Mouse (Mus musculus): ENCODE data around the gene Msl1.
"Not testable (repeated sequence)": the region's sequence is repeated elsewhere in the genome, so short reads cannot be mapped to it uniquely, and the experiment has no call there.

The Msl1 gene

GRCm38 (mm10) chr11:98797306-98797705 lies 2.0 kb downstream of the Msl1 start:
- DNase-seq, result peak; percentile 37

GRCm38 (mm10) chr11:98797909-98798308 lies 2.6 kb downstream of the Msl1 start:
- no peak for DNase-seq

GRCm38 (mm10) chr11:98804605-98805004 lies 9.3 kb downstream of the Msl1 start, which contains the start of gene Casc3:
Gene Casc3 (plus strand): TSS chr11:98804905.
- no peak for DNase-seq

GRCm38 (mm10) chr11:98808417-98808816 lies 13.1 kb downstream of the Msl1 start:
- no peak for DNase-seq

- DNase-seq, result peak; percentile 98
These were observed 14.4 kb downstream of the Msl1 start for GRCm38 (mm10) chr11:98809457-98810290.

- no peak for DNase-seq
These were observed 15.4 kb downstream of the Msl1 start for GRCm38 (mm10) chr11:98810686-98811085.

GRCm38 (mm10) chr11:98816706-98817239 lies 21.5 kb downstream of the Msl1 start:
- no peak for DNase-seq

- no peak for DNase-seq
These were observed 25.7 kb downstream of the Msl1 start for GRCm38 (mm10) chr11:98820968-98821367.

GRCm38 (mm10) chr11:98826071-98826470 lies 30.8 kb downstream of the Msl1 start:
- DNase-seq, result not testable (repeated sequence)

- no peak for DNase-seq
These were observed 32.6 kb downstream of the Msl1 start for GRCm38 (mm10) chr11:98827877-98828276.

GRCm38 (mm10) chr11:98829091-98829775 lies 33.9 kb downstream of the Msl1 start:
- DNase-seq, result peak; percentile 67

- no peak for DNase-seq
These were observed 34.6 kb downstream of the Msl1 start for GRCm38 (mm10) chr11:98829875-98830274.

- DNase-seq, result no peak
These were observed 40.0 kb downstream of the Msl1 start for GRCm38 (mm10) chr11:98835296-98835695.

- no peak for DNase-seq
These were observed 40.4 kb downstream of the Msl1 start for GRCm38 (mm10) chr11:98835725-98836124.

- no peak for DNase-seq
These were observed 40.8 kb downstream of the Msl1 start for GRCm38 (mm10) chr11:98836128-98836527.

GRCm38 (mm10) chr11:98836651-98837141 lies 41.4 kb downstream of the Msl1 start, which contains the start of gene Rapgefl1:
Gene Rapgefl1 (plus strand): TSS chr11:98836785.
- peak; percentile 88 for DNase-seq

- peak; percentile 69 for DNase-seq
These were observed 42.0 kb downstream of the Msl1 start for GRCm38 (mm10) chr11:98837231-98837704.

- DNase-seq, result no peak
These were observed 42.6 kb downstream of the Msl1 start for GRCm38 (mm10) chr11:98837917-98838316.

GRCm38 (mm10) chr11:98838512-98838911 lies 43.2 kb downstream of the Msl1 start:
- DNase-seq, result no peak

- no peak for DNase-seq
These were observed 44.1 kb downstream of the Msl1 start for GRCm38 (mm10) chr11:98839402-98839801.

GRCm38 (mm10) chr11:98839897-98840296 lies 44.6 kb downstream of the Msl1 start:
- peak; percentile 67 for DNase-seq

GRCm38 (mm10) chr11:98846016-98846415 lies 50.7 kb downstream of the Msl1 start:
- DNase-seq, result peak; percentile 45

- no peak for DNase-seq
These were observed 51.7 kb downstream of the Msl1 start for GRCm38 (mm10) chr11:98846865-98847604.

Data from thymus, postnatal 4 days (tissue).